Mouse (Mus musculus) cerebellum, postnatal 14 days (tissue): Measurements from ENCODE around the gene Cyp4a29.
"Not testable (repeated sequence)": the region's sequence is repeated elsewhere in the genome, so short reads cannot be mapped to it uniquely, and the experiment has no call there.

Experiments used
- DNase-seq, 2 experiments: peaks; one replicate each; pipeline ENCODE4 v3.0.0; 2021; ENCODE audit warnings: mixed read lengths in 2 of 2

Cyp4a29 gene

GRCm38 (mm10) chr4:115241784-115242183 is at the start of gene Cyp4a29:
TSS of gene Cyp4a29 (plus strand) at chr4:115242084.
- no peak for DNase-seq

- not testable (repeated sequence) for DNase-seq
Observed at GRCm38 (mm10) chr4:115232901-115233300, 9.0 kb upstream of the Cyp4a29 start.

- DNase-seq: no peak
Observed at GRCm38 (mm10) chr4:115236462-115237096, 5.3 kb upstream of the Cyp4a29 start.

- not testable (repeated sequence) for DNase-seq
Observed at GRCm38 (mm10) chr4:115264687-115265569, 23.0 kb downstream of the Cyp4a29 start.

GRCm38 (mm10) chr4:115278215-115278982 is 36.5 kb downstream of the Cyp4a29 start:
- not testable (repeated sequence) for DNase-seq

- DNase-seq: no peak
Observed at GRCm38 (mm10) chr4:115280342-115280741, 38.5 kb downstream of the Cyp4a29 start.

GRCm38 (mm10) chr4:115280779-115281178 is 38.9 kb downstream of the Cyp4a29 start:
- not testable (repeated sequence) for DNase-seq

GRCm38 (mm10) chr4:115281231-115281767 is 39.4 kb downstream of the Cyp4a29 start:
- not testable (repeated sequence) for DNase-seq

GRCm38 (mm10) chr4:115298746-115299145 is 56.9 kb downstream of the Cyp4a29 start, which contains the start of gene Cyp4a12a:
TSS of gene Cyp4a12a (plus strand) at chr4:115299046.
- not testable (repeated sequence) for DNase-seq
